Mouse (Mus musculus): ENCODE results near the gene Wwox.

- no peak for TF ChIP-seq POLR2A (IDR thresholded peaks at IDR 0.05; ENCODE audit: extremely low read depth, insufficient read depth, low read length)
- TF ChIP-seq CTCF (IDR thresholded peaks at IDR 0.05; ENCODE audit: extremely low read depth, insufficient read depth, low read length) = no peak
These were observed 124.6 kb downstream of the Wwox start for GRCm38 (mm10) chr8:114564036-114564435.
